Mouse (Mus musculus): ENCODE results near the gene Eln. TPM values are rescaled to one million over a fixed set of nuclear protein-coding genes. Genes with fewer than 3 reads are reported as not detected.

Eln gene
- total RNA-seq (2012; rRNA removed) (not detected in 2 replicates), total RNA-seq (2014; rRNA removed) (not detected in 2 replicates), polyA plus RNA-seq (2012; ENCODE audit: insufficient read length, low read depth) (not detected in 2 replicates)

- Histone ChIP-seq H3K4me2 (ENCODE audit: insufficient read depth, low read depth, poor library complexity, severe bottlenecking) (no peak within 1 kb of the TSS), H3K79me2 (replicated peaks; ENCODE audit: control insufficient read depth, extremely low read depth, insufficient read depth, poor library complexity, severe bottlenecking) (no peaks in the 10 kb centered on the region), H3K4me1 (ENCODE audit: control insufficient read depth in 1 of 2, insufficient read depth in 2 of 2) (no peaks in the 10 kb centered on the region), H3K27ac (ENCODE audit: insufficient read depth, low read depth) (no peak within 1 kb of the TSS), H3K9me3 (replicated peaks; ENCODE audit: low read length) (no peaks in the 10 kb centered on the region), H3K4me3 (replicated peaks in 1 of 3; ENCODE audit: low read depth in 2 of 3, low read length in 2 of 3, poor library complexity in 1 of 3) (no peak within 1 kb of the TSS), H3K36me3 (replicated peaks in 1 of 2; ENCODE audit: control insufficient read depth in 1 of 2, insufficient read depth in 1 of 2, low read length in 1 of 2) (no peaks in the 10 kb centered on the region), H3K9ac (ENCODE audit: insufficient read depth, low read depth) (no peak within 1 kb of the TSS), H3K27me3 (replicated peaks) (peaks cover 88% of the 10 kb centered on the region)
- TF ChIP-seq MYC (IDR thresholded peaks at IDR 0.05; ENCODE audit: low read depth, low read length) (no peak), CTCF (conservative IDR thresholded peaks at IDR 0.05 in 1 of 2, IDR thresholded peaks at IDR 0.05 in 1 of 2; ENCODE audit: low read depth in 2 of 2, low read length in 2 of 2) (no peak), POLR2A (IDR thresholded peaks at IDR 0.05; ENCODE audit: low read depth, low read length) (no peak), E2F4 (IDR thresholded peaks at IDR 0.05; ENCODE audit: insufficient replicate concordance, low read depth, low read length) (no peak), ZKSCAN1 (IDR thresholded peaks at IDR 0.05; ENCODE audit: borderline replicate concordance, low read depth, low read length) (no peak), ZNF384 (IDR thresholded peaks at IDR 0.05; ENCODE audit: low read depth, low read length) (no peak), MAFK (IDR thresholded peaks at IDR 0.05; ENCODE audit: insufficient replicate concordance, low read length) (no peak)
- dilution Hi-C loops (cut with MboI; ENCODE audit: extremely low pct_ligation_motif_present, extremely low pct_unique_long_range_greater_than_20kb, low sequenced_read_pairs) (no loop called here), in situ Hi-C loops (cut with MboI; ENCODE audit: low pct_ligation_motif_present, low pct_unique_long_range_greater_than_20kb, low sequenced_read_pairs) (loop anchor here (25.0 kb wide), 1 partner anchor 165 kb away; the partner anchor contains the start of genes Cldn13 and Tmem270)
- no peak for DNase-seq (ENCODE audit: extremely low read depth)
Observed at GRCm38 (mm10) chr5:134746890-134747511, at the start of gene Eln. Gene Eln, minus strand, starts transcription at chr5:134747323.

- Histone ChIP-seq H3K4me1 (ENCODE audit: control insufficient read depth in 1 of 2, insufficient read depth in 2 of 2) (no peaks in the 10 kb centered on the region), H3K9me3 (replicated peaks; ENCODE audit: low read length) (peaks cover 16% of the 10 kb centered on the region), H3K4me2 (ENCODE audit: insufficient read depth, low read depth, poor library complexity, severe bottlenecking) (no peak overlapping the region), H3K27me3 (replicated peaks) (peaks cover 46% of the 10 kb centered on the region), H3K9ac (ENCODE audit: insufficient read depth, low read depth) (no peak overlapping the region), H3K79me2 (replicated peaks; ENCODE audit: control insufficient read depth, extremely low read depth, insufficient read depth, poor library complexity, severe bottlenecking) (no peaks in the 10 kb centered on the region), H3K36me3 (replicated peaks in 1 of 2; ENCODE audit: control insufficient read depth in 1 of 2, insufficient read depth in 1 of 2, low read length in 1 of 2) (no peaks in the 10 kb centered on the region), H3K4me3 (replicated peaks in 1 of 3; ENCODE audit: low read depth in 2 of 3, low read length in 2 of 3, poor library complexity in 1 of 3) (no peak overlapping the region), H3K27ac (ENCODE audit: insufficient read depth, low read depth) (no peak overlapping the region)
- dilution Hi-C loops (cut with MboI; ENCODE audit: extremely low pct_ligation_motif_present, extremely low pct_unique_long_range_greater_than_20kb, low sequenced_read_pairs) (no loop called here), in situ Hi-C loops (cut with MboI; ENCODE audit: low pct_ligation_motif_present, low pct_unique_long_range_greater_than_20kb, low sequenced_read_pairs) (loop anchor here (25.0 kb wide), 1 partner anchor 97 kb away; no protein-coding TSS in a partner anchor)
- no peak for TF ChIP-seq NRF1 (IDR thresholded peaks at IDR 0.05; ENCODE audit: low read depth, low read length)
- no peak for DNase-seq (ENCODE audit: extremely low read depth)
Observed at GRCm38 (mm10) chr5:134790080-134790995, 43.2 kb upstream of the Eln start.

- peaks cover 16% of the 10 kb centered on the region for H3K9me3 ChIP-seq (replicated peaks; ENCODE audit: low read length)
- in situ Hi-C loops (cut with MboI; ENCODE audit: low pct_ligation_motif_present, low pct_unique_long_range_greater_than_20kb, low sequenced_read_pairs) (loop anchor here (25.0 kb wide), 1 partner anchor 99 kb away; no protein-coding TSS in a partner anchor), dilution Hi-C loops (cut with MboI; ENCODE audit: extremely low pct_ligation_motif_present, extremely low pct_unique_long_range_greater_than_20kb, low sequenced_read_pairs) (no loop called here)
- H3K4me3 ChIP-seq (replicated peaks in 1 of 3; ENCODE audit: low read depth in 2 of 3, low read length in 2 of 3, poor library complexity in 1 of 3): no peak overlapping the region
- H3K27me3 ChIP-seq (replicated peaks): peaks cover 34% of the 10 kb centered on the region
- no peak overlapping the region for H3K27ac ChIP-seq (ENCODE audit: insufficient read depth, low read depth)
- H3K79me2 ChIP-seq (replicated peaks; ENCODE audit: control insufficient read depth, extremely low read depth, insufficient read depth, poor library complexity, severe bottlenecking): no peaks in the 10 kb centered on the region
- no peak overlapping the region for H3K9ac ChIP-seq (ENCODE audit: insufficient read depth, low read depth)
- peaks cover 0 to 7% of the 10 kb centered on the region in 2 experiments; a peak in 2 of 4 replicates for H3K4me1 ChIP-seq (ENCODE audit: control insufficient read depth in 1 of 2, insufficient read depth in 2 of 2)
- DNase-seq (ENCODE audit: extremely low read depth): no peak
- TF ChIP-seq ELF1 (IDR thresholded peaks at IDR 0.05; ENCODE audit: low read depth, low read length) (no peak), SMC3 (IDR thresholded peaks at IDR 0.05; ENCODE audit: low read depth, low read length) (no peak), ZMIZ1 (IDR thresholded peaks at IDR 0.05; ENCODE audit: low read depth, low read length) (no peak), GABPA (IDR thresholded peaks at IDR 0.05; ENCODE audit: insufficient replicate concordance, low read depth, low read length) (no peak), TCF12 (IDR thresholded peaks at IDR 0.05; ENCODE audit: low read depth, low read length) (no peak), MAX (IDR thresholded peaks at IDR 0.05; ENCODE audit: low read length) (no peak), JUN (IDR thresholded peaks at IDR 0.05; ENCODE audit: insufficient read depth, low read depth, low read length) (no peak), CHD1 (IDR thresholded peaks at IDR 0.05; ENCODE audit: low read depth, low read length) (no peak), USF2 (conservative IDR thresholded peaks at IDR 0.05; ENCODE audit: low read depth, low read length) (no peak), ZNF384 (IDR thresholded peaks at IDR 0.05; ENCODE audit: low read depth, low read length) (no peak), RCOR1 (conservative IDR thresholded peaks at IDR 0.05; ENCODE audit: low read depth, low read length) (no peak)
- H3K4me2 ChIP-seq (ENCODE audit: insufficient read depth, low read depth, poor library complexity, severe bottlenecking): no peak overlapping the region
- no peaks in the 10 kb centered on the region for H3K36me3 ChIP-seq (replicated peaks in 1 of 2; ENCODE audit: control insufficient read depth in 1 of 2, insufficient read depth in 1 of 2, low read length in 1 of 2)
Observed at GRCm38 (mm10) chr5:134788237-134788636, 41.1 kb upstream of the Eln start.

Data from CH12.LX (cell line).